Mouse (Mus musculus): ENCODE measurements around the gene Cstf2t. TPM values are rescaled to one million over a fixed set of nuclear protein-coding genes. Genes with fewer than 3 reads are reported as not detected.

Gene Cstf2t
- polyA plus RNA-seq, 1 experiment from 2014 or later = 52.4 TPM

GRCm38 (mm10) chr19:31076106-31076505, 6.5 kb upstream of the Cstf2t start:
- DNase-seq (ENCODE audit: low spot score, missing footprints) = no peak

GRCm38 (mm10) chr19:31078241-31078640, 4.4 kb upstream of the Cstf2t start:
- H3K9me3 ChIP-seq (ENCODE audit: control insufficient read depth, low read length) = no peaks in the 10 kb centered on the region
- H3K9ac ChIP-seq (ENCODE audit: low read length) = no peak overlapping the region
- no peaks in the 10 kb centered on the region for H3K36me3 ChIP-seq (ENCODE audit: control insufficient read depth, insufficient read depth, low read length)
- H3K4me1 ChIP-seq (ENCODE audit: control insufficient read depth, insufficient read depth, low read length) = peaks cover 9% of the 10 kb centered on the region
- DNase-seq (ENCODE audit: low spot score, missing footprints) (no peak), ATAC-seq (ENCODE audit: low FRiP score) (no peak)
- WGBS = 66% methylated on average over 3 of the region's 3 CpGs
- no peak overlapping the region for H3K4me3 ChIP-seq (ENCODE audit: low read depth, low read length)
- H3K4me2 ChIP-seq = no peak overlapping the region
- H3K27ac ChIP-seq (ENCODE audit: low read depth, low read length) = no peak overlapping the region
- H3K27me3 ChIP-seq (ENCODE audit: control insufficient read depth, insufficient read depth, low read length) = no peaks in the 10 kb centered on the region; the same call in 1 of the 2 replicates

More at GRCm38 (mm10) chr19:31076106-31076505, 6.5 kb upstream of the Cstf2t start:
- Histone ChIP-seq H3K4me3 (ENCODE audit: low read depth, low read length) (no peak overlapping the region), H3K4me2 (no peak overlapping the region), H3K27me3 (ENCODE audit: control insufficient read depth, insufficient read depth, low read length) (no peaks in the 10 kb centered on the region; the same call in 1 of the 2 replicates), H3K9me3 (ENCODE audit: control insufficient read depth, low read length) (no peaks in the 10 kb centered on the region), H3K27ac (ENCODE audit: low read depth, low read length) (no peak overlapping the region), H3K36me3 (ENCODE audit: control insufficient read depth, insufficient read depth, low read length) (no peaks in the 10 kb centered on the region), H3K9ac (ENCODE audit: low read length) (no peak overlapping the region), H3K4me1 (ENCODE audit: control insufficient read depth, insufficient read depth, low read length) (peaks cover 9% of the 10 kb centered on the region)
- ATAC-seq (ENCODE audit: low FRiP score) = no peak
- WGBS = 86% methylated on average over 4 of the region's 4 CpGs

GRCm38 (mm10) chr19:31082226-31082625, 411 bp upstream of the Cstf2t start:
- Histone ChIP-seq H3K27ac (ENCODE audit: low read depth, low read length) (peak overlapping the region; percentile 36; the same call in 1 of the 2 replicates), H3K27me3 (ENCODE audit: control insufficient read depth, insufficient read depth, low read length) (no peaks in the 10 kb centered on the region), H3K4me1 (ENCODE audit: control insufficient read depth, insufficient read depth, low read length) (peaks cover 6% of the 10 kb centered on the region), H3K36me3 (ENCODE audit: control insufficient read depth, insufficient read depth, low read length) (peaks cover 19% of the 10 kb centered on the region), H3K9me3 (ENCODE audit: control insufficient read depth, low read length) (no peaks in the 10 kb centered on the region; the same call in 1 of the 2 replicates), H3K9ac (ENCODE audit: low read length) (peak overlapping the region; percentile 61; the same call in 1 of the 2 replicates), H3K4me3 (ENCODE audit: low read depth, low read length) (peak overlapping the region; percentile 69), H3K4me2 (peak overlapping the region; percentile 47)
- ATAC-seq (ENCODE audit: low FRiP score) = peak; percentile 74
- no peak for DNase-seq (ENCODE audit: low spot score, missing footprints)
- WGBS = 19% methylated on average over 7 of the region's 7 CpGs

GRCm38 (mm10) chr19:31083761-31084160, 1.1 kb downstream of the Cstf2t start:
- Histone ChIP-seq H3K4me1 (ENCODE audit: control insufficient read depth, insufficient read depth, low read length) (peaks cover 6% of the 10 kb centered on the region), H3K9me3 (ENCODE audit: control insufficient read depth, low read length) (no peaks in the 10 kb centered on the region; the same call in 1 of the 2 replicates), H3K4me3 (ENCODE audit: low read depth, low read length) (peak overlapping the region; percentile 69), H3K4me2 (peak overlapping the region; percentile 89), H3K27ac (ENCODE audit: low read depth, low read length) (no peak overlapping the region), H3K9ac (ENCODE audit: low read length) (peak overlapping the region; percentile 85), H3K36me3 (ENCODE audit: control insufficient read depth, insufficient read depth, low read length) (peaks cover 19% of the 10 kb centered on the region), H3K27me3 (ENCODE audit: control insufficient read depth, insufficient read depth, low read length) (no peaks in the 10 kb centered on the region)
- ATAC-seq (ENCODE audit: low FRiP score) = no peak
- DNase-seq (ENCODE audit: low spot score, missing footprints) = no peak
- WGBS = 92% methylated on average over 8 of the region's 8 CpGs

GRCm38 (mm10) chr19:31097857-31098256, 15.2 kb downstream of the Cstf2t start:
- H3K9ac ChIP-seq (ENCODE audit: low read length) = no peak overlapping the region
- H3K9me3 ChIP-seq (ENCODE audit: control insufficient read depth, low read length) = no peaks in the 10 kb centered on the region
- WGBS = 75% methylated on average over 3 of the region's 3 CpGs
- no peaks in the 10 kb centered on the region for H3K4me1 ChIP-seq (ENCODE audit: control insufficient read depth, insufficient read depth, low read length)
- ATAC-seq (ENCODE audit: low FRiP score) (no peak), DNase-seq (ENCODE audit: low spot score, missing footprints) (no peak)
- H3K4me3 ChIP-seq (ENCODE audit: low read depth, low read length) = no peak overlapping the region
- no peak overlapping the region for H3K27ac ChIP-seq (ENCODE audit: low read depth, low read length)
- no peak overlapping the region for H3K4me2 ChIP-seq
- H3K27me3 ChIP-seq (ENCODE audit: control insufficient read depth, insufficient read depth, low read length) = no peaks in the 10 kb centered on the region
- H3K36me3 ChIP-seq (ENCODE audit: control insufficient read depth, insufficient read depth, low read length) = no peaks in the 10 kb centered on the region

- no peak for ATAC-seq (ENCODE audit: low FRiP score)
- Histone ChIP-seq H3K9ac (ENCODE audit: low read length) (no peak overlapping the region), H3K4me2 (no peak overlapping the region), H3K9me3 (ENCODE audit: control insufficient read depth, low read length) (no peaks in the 10 kb centered on the region), H3K4me3 (ENCODE audit: low read depth, low read length) (no peak overlapping the region), H3K27ac (ENCODE audit: low read depth, low read length) (no peak overlapping the region), H3K4me1 (ENCODE audit: control insufficient read depth, insufficient read depth, low read length) (no peaks in the 10 kb centered on the region), H3K36me3 (ENCODE audit: control insufficient read depth, insufficient read depth, low read length) (no peaks in the 10 kb centered on the region), H3K27me3 (ENCODE audit: control insufficient read depth, insufficient read depth, low read length) (no peaks in the 10 kb centered on the region)
- no peak for DNase-seq (ENCODE audit: low spot score, missing footprints)
- 86% methylated on average over 3 of the region's 3 CpGs for WGBS
Measured at GRCm38 (mm10) chr19:31099369-31099768, 16.7 kb downstream of the Cstf2t start.

GRCm38 (mm10) chr19:31104764-31105163, 22.1 kb downstream of the Cstf2t start:
- no peak for ATAC-seq (ENCODE audit: low FRiP score)
- no peaks in the 10 kb centered on the region for H3K4me1 ChIP-seq (ENCODE audit: control insufficient read depth, insufficient read depth, low read length)
- no peaks in the 10 kb centered on the region for H3K27me3 ChIP-seq (ENCODE audit: control insufficient read depth, insufficient read depth, low read length)
- no peak overlapping the region for H3K27ac ChIP-seq (ENCODE audit: low read depth, low read length)
- DNase-seq (ENCODE audit: low spot score, missing footprints) = no peak
- no peak overlapping the region for H3K9ac ChIP-seq (ENCODE audit: low read length)
- no peak overlapping the region for H3K4me2 ChIP-seq
- 85% methylated on average over 6 of the region's 6 CpGs for WGBS
- H3K36me3 ChIP-seq (ENCODE audit: control insufficient read depth, insufficient read depth, low read length) = no peaks in the 10 kb centered on the region
- H3K4me3 ChIP-seq (ENCODE audit: low read depth, low read length) = no peak overlapping the region
- no peaks in the 10 kb centered on the region for H3K9me3 ChIP-seq (ENCODE audit: control insufficient read depth, low read length)

GRCm38 (mm10) chr19:31106036-31106435, 23.4 kb downstream of the Cstf2t start:
- Histone ChIP-seq H3K27me3 (ENCODE audit: control insufficient read depth, insufficient read depth, low read length) (no peaks in the 10 kb centered on the region), H3K4me1 (ENCODE audit: control insufficient read depth, insufficient read depth, low read length) (no peaks in the 10 kb centered on the region), H3K36me3 (ENCODE audit: control insufficient read depth, insufficient read depth, low read length) (no peaks in the 10 kb centered on the region), H3K27ac (ENCODE audit: low read depth, low read length) (no peak overlapping the region), H3K9me3 (ENCODE audit: control insufficient read depth, low read length) (no peaks in the 10 kb centered on the region), H3K4me3 (ENCODE audit: low read depth, low read length) (no peak overlapping the region), H3K4me2 (no peak overlapping the region), H3K9ac (ENCODE audit: low read length) (no peak overlapping the region)
- DNase-seq (ENCODE audit: low spot score, missing footprints) (no peak), ATAC-seq (ENCODE audit: low FRiP score) (no peak)
- WGBS = 28% methylated on average over 3 of the region's 3 CpGs

GRCm38 (mm10) chr19:31106835-31107554, 24.4 kb downstream of the Cstf2t start:
- no peak for ATAC-seq (ENCODE audit: low FRiP score)
- WGBS = 50% methylated on average over 9 of the region's 9 CpGs
- Histone ChIP-seq H3K27me3 (ENCODE audit: control insufficient read depth, insufficient read depth, low read length) (no peaks in the 10 kb centered on the region), H3K9me3 (ENCODE audit: control insufficient read depth, low read length) (no peaks in the 10 kb centered on the region), H3K4me2 (no peak overlapping the region), H3K27ac (ENCODE audit: low read depth, low read length) (no peak overlapping the region), H3K36me3 (ENCODE audit: control insufficient read depth, insufficient read depth, low read length) (no peaks in the 10 kb centered on the region), H3K4me3 (ENCODE audit: low read depth, low read length) (no peak overlapping the region), H3K4me1 (ENCODE audit: control insufficient read depth, insufficient read depth, low read length) (no peaks in the 10 kb centered on the region), H3K9ac (ENCODE audit: low read length) (no peak overlapping the region)
- no peak for DNase-seq (ENCODE audit: low spot score, missing footprints)
